Mouse (Mus musculus): ENCODE measurements at regions not wholly inside any gene's neighbourhood (a gene's known extent, or its start where the extent isn't known, plus 50 kb on each side); places are given as distances from the start of the nearest gene placed in this dataset.

- TF ChIP-seq CTCF (IDR thresholded peaks at IDR 0.05; ENCODE audit: low read depth, low read length) (no peak), POLR2A (IDR thresholded peaks at IDR 0.05; ENCODE audit: borderline replicate concordance, low read depth, low read length) (no peak)
Observed at GRCm38 (mm10) chr10:122602394-122602793, 76.2 kb upstream of the Ppm1h start.

All from bone marrow macrophage, adult 2 months (primary cell).